Mouse (Mus musculus) myocyte (in vitro differentiated cells): Measurements from ENCODE around the gene Cyb5r2. TPM values are rescaled to one million over a fixed set of nuclear protein-coding genes. Genes with fewer than 3 reads are reported as not detected.

Experiments
- H3K27me3 ChIP-seq: one replicate; pipeline ENCODE4 v1.6.1; 2011; ENCODE audit not compliant: control insufficient read depth, insufficient read depth, insufficient read length
- H3K36me3 ChIP-seq: one replicate; pipeline ENCODE4 v1.6.1; 2011; ENCODE audit not compliant: control insufficient read depth, insufficient read depth
- H3K4me2 ChIP-seq: one replicate; pipeline ENCODE4 v1.6.1; 2011; ENCODE audit warnings: low read depth, control low read depth
- H3K4me3 ChIP-seq: one replicate; pipeline ENCODE4 v1.5.1; 2011; ENCODE audit warnings: mild to moderate bottlenecking, control low read depth, moderate library complexity
- H3K79me2 ChIP-seq: one replicate; pipeline ENCODE4 v1.6.1; 2011; ENCODE audit not compliant: control insufficient read depth, insufficient read depth
- H3ac ChIP-seq: one replicate; pipeline ENCODE4 v1.6.1; 2011; ENCODE audit not compliant: control insufficient read depth, insufficient read length
- CEBPB ChIP-seq: IDR thresholded peaks from 2 replicates; pipeline ENCODE4 v1.6.1; 2011; ENCODE audit warnings: mild to moderate bottlenecking, moderate library complexity; ENCODE audit not compliant: poor library complexity, insufficient read depth, severe bottlenecking
- E2F4 ChIP-seq: IDR thresholded peaks from one replicate; pipeline ENCODE4 v1.6.1; 2011; ENCODE audit warnings: mild to moderate bottlenecking, control low read depth, moderate library complexity; ENCODE audit not compliant: insufficient read depth
- MAX ChIP-seq: IDR thresholded peaks from one replicate; pipeline ENCODE4 v1.6.1; 2011; ENCODE audit warnings: low read depth, mild to moderate bottlenecking, control low read depth
- MYOD1 ChIP-seq, 3 experiments: IDR thresholded peaks; one replicate each; pipeline ENCODE4 v1.6.1; 2011; ENCODE audit warnings: control low read depth in 2 of 3, low read depth in 2 of 3, mild to moderate bottlenecking in 2 of 3, moderate library complexity in 1 of 3; ENCODE audit not compliant: insufficient read length in 2 of 3, control insufficient read depth in 1 of 3
- MYOG ChIP-seq, 3 experiments: IDR thresholded peaks; one replicate each; pipeline ENCODE4 v1.6.1; 2011; ENCODE audit warnings: control low read depth in 2 of 3, low read depth in 2 of 3, mild to moderate bottlenecking in 2 of 3; ENCODE audit not compliant: insufficient read length in 2 of 3, control insufficient read depth in 1 of 3, insufficient read depth in 1 of 3
- POLR2A ChIP-seq: IDR thresholded peaks from one replicate; pipeline ENCODE4 v1.6.1; 2011; ENCODE audit warnings: low read depth, mild to moderate bottlenecking, control low read depth, moderate library complexity; ENCODE audit not compliant: insufficient read length
- POLR2AphosphoS2 ChIP-seq: IDR thresholded peaks from one replicate; pipeline ENCODE4 v1.6.1; 2011; ENCODE audit warnings: low read depth, control low read depth; ENCODE audit not compliant: insufficient read length
- REST ChIP-seq: IDR thresholded peaks from one replicate; pipeline ENCODE4 v1.6.1; 2011; ENCODE audit warnings: mild to moderate bottlenecking, control low read depth, moderate library complexity; ENCODE audit not compliant: insufficient read depth, insufficient read length
- SRF ChIP-seq: IDR thresholded peaks from one replicate; pipeline ENCODE4 v1.6.1; 2011; ENCODE audit warnings: low read depth; ENCODE audit not compliant: control insufficient read depth, insufficient read length
- TCF12 ChIP-seq: IDR thresholded peaks from one replicate; pipeline ENCODE4 v1.6.1; 2011; ENCODE audit warnings: mild to moderate bottlenecking, control low read depth; ENCODE audit not compliant: poor library complexity, insufficient read depth, severe bottlenecking
- TCF3 ChIP-seq: IDR thresholded peaks from one replicate; pipeline ENCODE4 v1.6.1; 2011; ENCODE audit warnings: low read depth, control low read depth; ENCODE audit not compliant: insufficient read length
- USF1 ChIP-seq: IDR thresholded peaks from one replicate; pipeline ENCODE4 v1.6.1; 2011; ENCODE audit warnings: low read depth, mild to moderate bottlenecking, control low read depth, moderate library complexity
- polyA plus RNA-seq: library from polyadenylated mRNA; unstranded; fragments of >200 nt; fragmentation: generic; extraction: Trizol; gene quantifications from one replicate; pipeline ENCODE4 v1.2.1, GENCODE M21; 2012; ENCODE audit warnings: missing spikeins

The Cyb5r2 gene
- polyA plus RNA-seq, 1 experiment, result 0.11 TPM

- Histone ChIP-seq H3ac (no peak overlapping the region), H3K4me3 (no peak overlapping the region), H3K4me2 (no peak overlapping the region), H3K27me3 (no peaks in the 10 kb centered on the region), H3K36me3 (no peaks in the 10 kb centered on the region), H3K79me2 (no peaks in the 10 kb centered on the region)
- TF ChIP-seq SRF, result no peak
Observed at GRCm38 (mm10) chr7:107779611-107780010, 21.8 kb upstream of the Cyb5r2 start.

GRCm38 (mm10) chr7:107778216-107778615 lies 20.4 kb upstream of the Cyb5r2 start:
- TF ChIP-seq TCF3 (no peak), MYOD1 (IDR thresholded peaks at IDR 0.05; ENCODE audit: control insufficient read depth in 1 of 3, insufficient read length in 2 of 3, low read depth in 2 of 3) (no peak), REST (no peak), TCF12 (no peak)
- H3K4me3 ChIP-seq, result no peak overlapping the region
- H3K27me3 ChIP-seq, result no peaks in the 10 kb centered on the region
- no peaks in the 10 kb centered on the region for H3K79me2 ChIP-seq
- no peaks in the 10 kb centered on the region for H3K36me3 ChIP-seq
- no peak overlapping the region for H3ac ChIP-seq
- no peak overlapping the region for H3K4me2 ChIP-seq

GRCm38 (mm10) chr7:107770812-107771211 lies 13.0 kb upstream of the Cyb5r2 start:
- Histone ChIP-seq H3K4me2 (no peak overlapping the region), H3K27me3 (no peaks in the 10 kb centered on the region), H3K36me3 (no peaks in the 10 kb centered on the region), H3K4me3 (no peak overlapping the region), H3K79me2 (no peaks in the 10 kb centered on the region), H3ac (no peak overlapping the region)
- TF ChIP-seq POLR2A (no peak), USF1 (no peak), MAX (no peak)

DNA sequence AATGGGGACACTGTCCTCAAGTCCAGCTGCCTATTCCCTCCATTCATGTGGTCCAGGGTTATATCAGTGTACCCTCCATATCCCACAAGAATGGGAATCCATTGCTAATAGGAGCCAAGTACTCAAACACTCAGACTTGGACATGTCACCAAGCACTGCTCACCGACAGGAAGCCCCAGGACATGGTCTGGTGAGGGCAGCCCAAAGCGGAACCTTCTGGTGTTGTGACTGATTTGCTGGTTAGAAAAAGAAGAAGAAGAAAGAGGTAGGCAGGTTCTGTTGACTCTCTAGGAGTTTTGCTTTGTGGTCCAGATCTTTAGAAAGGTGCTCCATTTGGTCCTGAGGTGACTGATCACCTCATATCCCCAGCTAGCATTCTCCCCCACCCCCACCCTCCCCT lies 1.1 kb downstream of the Cyb5r2 start:
- H3K79me2 ChIP-seq, result no peaks in the 10 kb centered on the region
- H3K4me2 ChIP-seq, result no peak overlapping the region
- TF ChIP-seq SRF (no peak), POLR2A (no peak), USF1 (no peak), CEBPB (no peak), POLR2AphosphoS2 (no peak), TCF3 (no peak), TCF12 (no peak)
- H3K27me3 ChIP-seq, result no peaks in the 10 kb centered on the region
- H3K36me3 ChIP-seq, result no peaks in the 10 kb centered on the region
- no peak overlapping the region for H3ac ChIP-seq
- no peak overlapping the region for H3K4me3 ChIP-seq

DNA sequence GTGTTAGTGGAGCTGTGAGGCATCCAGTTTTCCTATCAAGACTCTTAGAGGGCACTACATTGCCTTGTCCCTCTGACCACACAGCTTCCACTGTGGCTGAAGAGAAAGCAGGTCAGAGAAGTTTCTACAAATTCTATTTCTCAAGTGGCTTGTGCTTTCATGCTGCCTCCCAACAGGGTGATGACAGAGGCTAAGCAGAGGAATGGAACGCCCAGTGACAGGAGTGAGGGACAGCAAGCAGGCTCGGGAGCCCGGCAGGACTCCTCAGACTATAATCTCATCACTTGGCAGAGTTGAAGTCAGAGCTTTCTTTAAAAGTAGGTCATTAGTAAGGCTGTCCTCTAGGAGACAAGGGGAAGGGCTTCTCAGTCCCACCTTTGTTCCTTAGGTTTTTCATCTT lies 1.9 kb downstream of the Cyb5r2 start:
- Histone ChIP-seq H3K4me3 (no peak overlapping the region), H3K27me3 (no peaks in the 10 kb centered on the region), H3K36me3 (no peaks in the 10 kb centered on the region), H3ac (no peak overlapping the region), H3K4me2 (no peak overlapping the region), H3K79me2 (no peaks in the 10 kb centered on the region)
- no peak for TF ChIP-seq POLR2AphosphoS2
- no peak for TF ChIP-seq MYOG (IDR thresholded peaks at IDR 0.05; ENCODE audit: control insufficient read depth in 1 of 3, insufficient read depth in 1 of 3, insufficient read length in 2 of 3, low read depth in 2 of 3)
- no peak for TF ChIP-seq MYOD1 (IDR thresholded peaks at IDR 0.05; ENCODE audit: control insufficient read depth in 1 of 3, insufficient read length in 2 of 3, low read depth in 2 of 3)
- no peak for TF ChIP-seq TCF3
- no peak for TF ChIP-seq CEBPB
- TF ChIP-seq POLR2A, result no peak
- no peak for TF ChIP-seq TCF12
- TF ChIP-seq E2F4, result no peak
- no peak for TF ChIP-seq MAX
- no peak for TF ChIP-seq SRF
- no peak for TF ChIP-seq USF1
- no peak for TF ChIP-seq REST

- TF ChIP-seq CEBPB (no peak), REST (no peak), TCF12 (no peak), POLR2A (no peak), SRF (no peak), POLR2AphosphoS2 (no peak), MAX (no peak)
- no peaks in the 10 kb centered on the region for H3K36me3 ChIP-seq
- no peaks in the 10 kb centered on the region for H3K79me2 ChIP-seq
- no peak overlapping the region for H3K4me2 ChIP-seq
- no peaks in the 10 kb centered on the region for H3K27me3 ChIP-seq
- H3K4me3 ChIP-seq, result no peak overlapping the region
- H3ac ChIP-seq, result no peak overlapping the region
Observed at GRCm38 (mm10) chr7:107752031-107752520, 5.8 kb downstream of the Cyb5r2 start.
